Mouse (Mus musculus) kidney, embryonic 16.5 days (tissue): ENCODE results near the gene Samd10. TPM values are rescaled to one million over a fixed set of nuclear protein-coding genes. Genes with fewer than 3 reads are reported as not detected.
A peak's percentile ranks its signal among the peaks of the same experiment; 100 is the strongest.

Experiments
- ATAC-seq: fragments of 200-750 bp; cut with Nextera tagmentation; 2 replicates; pipeline ENCODE4 v1.8.0; 2017; ENCODE audit warnings: moderate TSS enrichment; ENCODE audit not compliant: low FRiP score, low TSS enrichment
- H3K27ac ChIP-seq: fragments of 300-500 bp; sonication (generic); 2 replicates; pipeline ENCODE4 v1.5.1; 2014; ENCODE audit warnings: low read length
- H3K27me3 ChIP-seq: fragments of 300-500 bp; sonication (generic); 2 replicates; pipeline ENCODE4 v1.6.1; 2014; ENCODE audit warnings: low read length, control low read depth, mixed read lengths; ENCODE audit not compliant: insufficient read depth
- H3K36me3 ChIP-seq: fragments of 300-500 bp; sonication (generic); 2 replicates; pipeline ENCODE4 v1.6.1; 2014; ENCODE audit warnings: low read length, control low read depth, mixed read lengths; ENCODE audit not compliant: insufficient read depth
- H3K4me1 ChIP-seq: fragments of 300-500 bp; sonication (generic); 2 replicates; pipeline ENCODE4 v1.6.1; 2014; ENCODE audit warnings: low read length, control low read depth, mixed read lengths; ENCODE audit not compliant: insufficient read depth
- H3K4me2 ChIP-seq: fragments of 300-500 bp; sonication (generic); replicated peaks from 2 replicates; pipeline ENCODE4 v1.6.1; 2014; ENCODE audit warnings: low read depth, low read length
- H3K4me3 ChIP-seq: fragments of 300-500 bp; sonication (generic); 2 replicates; pipeline ENCODE4 v1.5.1; 2014; ENCODE audit warnings: mild to moderate bottlenecking, low read length
- H3K9ac ChIP-seq: fragments of 300-500 bp; sonication (generic); replicated peaks from 2 replicates; pipeline ENCODE4 v1.6.1; 2014; ENCODE audit warnings: low read length
- H3K9me3 ChIP-seq: fragments of 300-500 bp; sonication (generic); 2 replicates; pipeline ENCODE4 v1.6.1; 2016; ENCODE audit warnings: low read length, control low read depth
- WGBS: fragments of 180-500 bp; shearing (Covaris S2); extraction: QIAGEN DNeasy Blood & Tissue Kit; methylation state at CpG from one replicate; pipeline ENCODE4 v1.1.7; 2014; 5-methylcytosine and 5-hydroxymethylcytosine counted together
- polyA plus RNA-seq: library from polyadenylated mRNA; unstranded; fragments of >200 nt; fragmentation: Nextera tagmentation; extraction: Ambion mirVana; gene quantifications from 2 replicates; pipeline ENCODE4 v1.2.1, GENCODE M21; 2015

Gene Samd10
- polyA plus RNA-seq, 1 experiment from 2014 or later: 29.5 TPM

GRCm38 (mm10) chr2:181570921-181571595, 28.0 kb downstream of the Samd10 start:
- H3K4me3 ChIP-seq: no peak overlapping the region
- ATAC-seq: no peak
- WGBS: 61% methylated on average over 6 of the region's 6 CpGs
- H3K36me3 ChIP-seq: peaks cover 13% of the 10 kb centered on the region
- no peaks in the 10 kb centered on the region for H3K9me3 ChIP-seq
- H3K27ac ChIP-seq: no peak overlapping the region
- no peaks in the 10 kb centered on the region for H3K4me1 ChIP-seq
- no peaks in the 10 kb centered on the region for H3K27me3 ChIP-seq
- H3K9ac ChIP-seq: no peak overlapping the region
- H3K4me2 ChIP-seq: no peak overlapping the region

- Histone ChIP-seq H3K4me3 (no peak overlapping the region), H3K9me3 (no peaks in the 10 kb centered on the region), H3K9ac (no peak overlapping the region), H3K27me3 (no peaks in the 10 kb centered on the region), H3K4me2 (no peak overlapping the region), H3K36me3 (peaks cover 13% of the 10 kb centered on the region), H3K27ac (no peak overlapping the region), H3K4me1 (no peaks in the 10 kb centered on the region)
- no peak for ATAC-seq
- 85% methylated on average over 8 of the region's 8 CpGs for WGBS
Observed at GRCm38 (mm10) chr2:181570375-181570774, 28.6 kb downstream of the Samd10 start.

- Histone ChIP-seq H3K4me3 (no peak overlapping the region), H3K9me3 (no peaks in the 10 kb centered on the region), H3K27me3 (no peaks in the 10 kb centered on the region), H3K27ac (no peak overlapping the region), H3K4me2 (no peak overlapping the region), H3K4me1 (no peaks in the 10 kb centered on the region), H3K36me3 (peaks cover 13% of the 10 kb centered on the region), H3K9ac (no peak overlapping the region)
- 94% methylated on average over 10 of the region's 10 CpGs for WGBS
- ATAC-seq: no peak; the same call in 1 of the 2 replicates
Observed at GRCm38 (mm10) chr2:181569856-181570255, 29.2 kb downstream of the Samd10 start.

GRCm38 (mm10) chr2:181568272-181569008, 30.6 kb downstream of the Samd10 start:
- Histone ChIP-seq H3K27me3 (no peaks in the 10 kb centered on the region), H3K4me1 (no peaks in the 10 kb centered on the region), H3K9ac (no peak overlapping the region), H3K9me3 (no peaks in the 10 kb centered on the region), H3K27ac (no peak overlapping the region), H3K4me2 (no peak overlapping the region), H3K4me3 (no peak overlapping the region), H3K36me3 (peaks cover 10% of the 10 kb centered on the region)
- ATAC-seq: no peak
- WGBS: 80% methylated on average over 7 of the region's 7 CpGs

GRCm38 (mm10) chr2:181567338-181567737, 31.7 kb downstream of the Samd10 start:
- Histone ChIP-seq H3K27ac (no peak overlapping the region), H3K9me3 (no peaks in the 10 kb centered on the region), H3K27me3 (no peaks in the 10 kb centered on the region), H3K4me1 (no peaks in the 10 kb centered on the region), H3K9ac (no peak overlapping the region), H3K4me3 (no peak overlapping the region), H3K4me2 (no peak overlapping the region), H3K36me3 (no peaks in the 10 kb centered on the region)
- ATAC-seq: no peak
- WGBS: 84% methylated on average over 3 of the region's 3 CpGs

GRCm38 (mm10) chr2:181553772-181554171, 45.2 kb downstream of the Samd10 start:
- Histone ChIP-seq H3K4me3 (no peak overlapping the region), H3K36me3 (peaks cover 39% of the 10 kb centered on the region), H3K27ac (no peak overlapping the region), H3K27me3 (no peaks in the 10 kb centered on the region), H3K9ac (no peak overlapping the region), H3K9me3 (no peaks in the 10 kb centered on the region), H3K4me1 (no peaks in the 10 kb centered on the region), H3K4me2 (no peak overlapping the region)
- no peak for ATAC-seq

- no peak for ATAC-seq
Observed at GRCm38 (mm10) chr2:181550233-181550632, 48.8 kb downstream of the Samd10 start.

GRCm38 (mm10) chr2:181548682-181549081, 50.3 kb downstream of the Samd10 start:
- Histone ChIP-seq H3K4me3 (no peak overlapping the region), H3K9me3 (no peaks in the 10 kb centered on the region), H3K9ac (no peak overlapping the region), H3K4me1 (no peaks in the 10 kb centered on the region), H3K36me3 (peaks cover 48% of the 10 kb centered on the region), H3K4me2 (no peak overlapping the region), H3K27ac (no peak overlapping the region), H3K27me3 (no peaks in the 10 kb centered on the region)
- peak; percentile 70 for ATAC-seq
- 57% methylated on average over 5 of the region's 5 CpGs for WGBS

More at GRCm38 (mm10) chr2:181550233-181550632, 48.8 kb downstream of the Samd10 start:
- no peaks in the 10 kb centered on the region for H3K27me3 ChIP-seq
- H3K9me3 ChIP-seq: no peaks in the 10 kb centered on the region
- H3K4me2 ChIP-seq: no peak overlapping the region
- WGBS: 96% methylated on average over 2 of the region's 2 CpGs
- no peaks in the 10 kb centered on the region for H3K4me1 ChIP-seq
- peaks cover 51% of the 10 kb centered on the region for H3K36me3 ChIP-seq
- no peak overlapping the region for H3K27ac ChIP-seq
- H3K9ac ChIP-seq: no peak overlapping the region
- no peak overlapping the region for H3K4me3 ChIP-seq

GRCm38 (mm10) chr2:181548227-181548626, 50.8 kb downstream of the Samd10 start:
- no peaks in the 10 kb centered on the region for H3K9me3 ChIP-seq
- no peak overlapping the region for H3K27ac ChIP-seq
- H3K9ac ChIP-seq: no peak overlapping the region
- H3K4me3 ChIP-seq: no peak overlapping the region
- 74% methylated on average over 1 of the region's 1 CpGs for WGBS
- no peak for ATAC-seq
- no peak overlapping the region for H3K4me2 ChIP-seq
- H3K27me3 ChIP-seq: no peaks in the 10 kb centered on the region
- no peaks in the 10 kb centered on the region for H3K4me1 ChIP-seq
- peaks cover 48% of the 10 kb centered on the region for H3K36me3 ChIP-seq

- Histone ChIP-seq H3K9ac (no peak overlapping the region), H3K4me1 (no peaks in the 10 kb centered on the region), H3K27ac (no peak overlapping the region), H3K4me2 (no peak overlapping the region), H3K9me3 (no peaks in the 10 kb centered on the region), H3K36me3 (peaks cover 34% of the 10 kb centered on the region), H3K4me3 (no peak overlapping the region), H3K27me3 (no peaks in the 10 kb centered on the region)
- WGBS: 94% methylated on average over 7 of the region's 7 CpGs
- ATAC-seq: no peak
Observed at GRCm38 (mm10) chr2:181546142-181546541, 52.9 kb downstream of the Samd10 start.
